Mouse (Mus musculus): ENCODE data around the gene Olfr679. TPM values are rescaled to one million over a fixed set of nuclear protein-coding genes. Genes with fewer than 3 reads are reported as not detected.

Gene Olfr679
- not detected in 2 replicates for polyA plus RNA-seq (2012; rRNA removed; ENCODE audit: low replicate concordance)

DNA sequence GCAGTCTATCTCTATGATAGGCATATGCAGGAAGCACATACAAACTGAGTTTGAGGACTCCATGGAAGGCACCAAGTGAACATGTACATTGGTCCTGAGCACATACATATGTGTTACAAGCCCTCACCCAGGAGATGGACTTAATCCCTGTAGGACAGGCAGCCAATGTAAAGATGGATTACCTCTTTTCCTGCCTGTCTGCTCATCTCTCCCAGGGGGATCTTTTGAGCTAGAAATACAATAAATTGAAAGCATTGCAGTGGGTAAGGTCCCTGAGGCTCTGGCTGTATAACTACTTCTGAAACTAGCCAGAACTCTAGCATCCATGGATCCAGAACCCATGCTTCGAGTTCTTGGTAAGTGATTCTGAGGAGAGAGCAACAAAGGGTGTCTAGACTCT is at the start of gene Olfr679:
Olfr679 (plus strand) TSS at position 301 of the 400 bp plus-strand sequence.

GRCm38 (mm10) chr7:105032398-105032797 is 48.6 kb upstream of the Olfr679 start, which contains the start of gene Olfr676:
Olfr676 (plus strand) TSS chr7:105032698.

GRCm38 (mm10) chr7:105064175-105064574 is 16.8 kb upstream of the Olfr679 start, which contains the start of gene Olfr678:
Olfr678 (plus strand) TSS chr7:105064475.

GRCm38 (mm10) chr7:105092717-105093116 is 11.7 kb downstream of the Olfr679 start, which contains the start of gene Olfr680-ps1:
Olfr680-ps1 (minus strand) TSS chr7:105092817.

GRCm38 (mm10) chr7:105116536-105116935 is 35.5 kb downstream of the Olfr679 start, which contains the start of gene Olfr681:
Olfr681 (plus strand) TSS chr7:105116836.

Other genes with a start within 250 kb of the Olfr679 start
- not detected in 2 replicates for gene Usp17lb, start 238.6 kb upstream of the Olfr679 start, polyA plus RNA-seq (2012; rRNA removed; ENCODE audit: low replicate concordance)
- gene Usp17la, start 224.2 kb upstream of the Olfr679 start, polyA plus RNA-seq (2012; rRNA removed; ENCODE audit: low replicate concordance) = not detected in 2 replicates
- not detected in 2 replicates for gene Olfr665, start 203.2 kb upstream of the Olfr679 start, polyA plus RNA-seq (2012; rRNA removed; ENCODE audit: low replicate concordance)
- not detected in 2 replicates for gene Olfr666, start 185.3 kb upstream of the Olfr679 start, polyA plus RNA-seq (2012; rRNA removed; ENCODE audit: low replicate concordance)
- not detected in 2 replicates for gene Olfr667, start 159.7 kb upstream of the Olfr679 start, polyA plus RNA-seq (2012; rRNA removed; ENCODE audit: low replicate concordance)
- gene Olfr668, start 153.1 kb upstream of the Olfr679 start, polyA plus RNA-seq (2012; rRNA removed; ENCODE audit: low replicate concordance) = not detected in 2 replicates
- gene Olfr669, start 147.0 kb upstream of the Olfr679 start, polyA plus RNA-seq (2012; rRNA removed; ENCODE audit: low replicate concordance) = not detected in 2 replicates
- not detected in 2 replicates for gene Olfr670, start 118.6 kb upstream of the Olfr679 start, polyA plus RNA-seq (2012; rRNA removed; ENCODE audit: low replicate concordance)
- gene Olfr671, start 102.1 kb upstream of the Olfr679 start, polyA plus RNA-seq (2012; rRNA removed; ENCODE audit: low replicate concordance) = not detected in 2 replicates
- not detected in 2 replicates for gene Olfr672, start 79.2 kb upstream of the Olfr679 start, polyA plus RNA-seq (2012; rRNA removed; ENCODE audit: low replicate concordance)
- gene Olfr675, start 52.7 kb upstream of the Olfr679 start, polyA plus RNA-seq (2012; rRNA removed; ENCODE audit: low replicate concordance) = not detected in 2 replicates
- gene Olfr676, start 48.5 kb upstream of the Olfr679 start, polyA plus RNA-seq (2012; rRNA removed; ENCODE audit: low replicate concordance) = not detected in 2 replicates
- not detected in 2 replicates for gene Olfr677, start 29.8 kb upstream of the Olfr679 start, polyA plus RNA-seq (2012; rRNA removed; ENCODE audit: low replicate concordance)
- not detected in 2 replicates for gene Olfr678, start 16.7 kb upstream of the Olfr679 start, polyA plus RNA-seq (2012; rRNA removed; ENCODE audit: low replicate concordance)
- not detected in 2 replicates for gene Olfr680-ps1, start 11.6 kb downstream of the Olfr679 start, polyA plus RNA-seq (2012; rRNA removed; ENCODE audit: low replicate concordance)
- not detected in 2 replicates for gene Olfr681, start 35.6 kb downstream of the Olfr679 start, polyA plus RNA-seq (2012; rRNA removed; ENCODE audit: low replicate concordance)
- not detected in 2 replicates for gene Olfr683, start 65.8 kb downstream of the Olfr679 start, polyA plus RNA-seq (2012; rRNA removed; ENCODE audit: low replicate concordance)
- gene Olfr684, start 82.4 kb downstream of the Olfr679 start, polyA plus RNA-seq (2012; rRNA removed; ENCODE audit: low replicate concordance) = not detected in 2 replicates
- gene Olfr685, start 104.8 kb downstream of the Olfr679 start, polyA plus RNA-seq (2012; rRNA removed; ENCODE audit: low replicate concordance) = not detected in 2 replicates
- gene Olfr686, start 126.3 kb downstream of the Olfr679 start, polyA plus RNA-seq (2012; rRNA removed; ENCODE audit: low replicate concordance) = not detected in 2 replicates
- gene Olfr688, start 206.9 kb downstream of the Olfr679 start, polyA plus RNA-seq (2012; rRNA removed; ENCODE audit: low replicate concordance) = not detected in 2 replicates
- gene Olfr689, start 230.0 kb downstream of the Olfr679 start, polyA plus RNA-seq (2012; rRNA removed; ENCODE audit: low replicate concordance) = not detected in 2 replicates

Measured in subcutaneous adipose tissue, adult 2 months (tissue).